Comparison of ENCODE assay signal across 9 mouse cellular contexts in the genomic region with DNA sequence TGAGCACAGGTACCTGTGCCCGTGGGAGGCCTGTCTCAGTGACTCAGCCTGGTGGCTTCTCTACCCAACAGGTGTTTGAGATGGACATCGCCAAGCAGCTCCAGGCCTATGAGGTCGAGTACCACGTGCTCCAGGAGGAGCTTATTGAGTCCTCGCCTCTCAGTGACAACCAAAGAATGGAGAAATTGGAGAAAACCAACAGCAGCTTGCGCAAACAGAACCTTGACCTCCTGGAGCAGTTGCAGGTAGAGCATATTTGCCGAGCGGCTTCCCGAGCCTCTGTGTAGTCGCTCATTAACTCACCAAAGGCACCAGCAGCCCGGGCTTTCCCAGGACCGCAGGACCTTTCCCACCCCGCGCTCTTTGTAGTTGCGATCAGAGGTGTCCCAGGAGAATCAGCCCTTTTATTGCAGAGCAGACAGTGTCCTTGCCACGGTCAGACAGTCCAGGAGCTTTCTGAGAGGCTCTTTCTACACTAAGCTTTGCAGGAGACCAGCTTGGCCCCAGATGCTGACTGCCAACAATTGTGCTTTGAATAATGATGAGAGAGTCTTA.
A peak's percentile ranks its signal among the peaks of the same experiment; 100 is the strongest.
DNase-seq lines count a peak whose midpoint lies in the region; ATAC-seq and TF ChIP-seq lines count a peak whose summit lies in the region.
"Had no signal": no experiment of that assay in that cellular context is flagged by ENCODE, and none has a peak within 500 bp of the region (broad histone marks: within the 10 kb centered on the region; RNA-seq: fewer than 3 reads in every experiment).

No protein-coding gene starts in this region.

- 0 out of 2 replicates have a peak, but pooled peaks have one; percentile 29 for ATAC-seq in hindbrain, embryonic 15.5 days (ENCODE audit: low FRiP score, low read depth)
- ATAC-seq in liver, embryonic 11.5 days (replicated peaks; ENCODE audit: low FRiP score) = peak; percentile 78
- ATAC-seq in midbrain, postnatal 0 days (ENCODE audit: low FRiP score) = 0 out of 2 replicates have a peak, but pooled peaks have one; percentile 24

- H3K27ac ChIP-seq in heart, embryonic 10.5 days = 0 out of 2 replicates have a peak overlapping the region, but pooled peaks have one; percentile 43
- peak overlapping the region; percentile 49; the same call in 1 of the 2 replicates for H3K27ac ChIP-seq in hindbrain, embryonic 15.5 days (replicated peaks)
- H3K27ac ChIP-seq in liver, embryonic 11.5 days (ENCODE audit: low read depth, low read length) = peak overlapping the region; percentile 57; the same call in 1 of the 2 replicates
- 0 out of 2 replicates have a peak overlapping the region, but pooled peaks have one; percentile 38 for H3K27ac ChIP-seq in midbrain, postnatal 0 days (ENCODE audit: low read depth, low read length)

- peaks cover 61% of the 10 kb centered on the region for H3K36me3 ChIP-seq in heart, embryonic 10.5 days
- no peaks in the 10 kb centered on the region for H3K36me3 ChIP-seq in hindbrain, embryonic 15.5 days
- H3K36me3 ChIP-seq in liver, embryonic 11.5 days (ENCODE audit: control insufficient read depth, insufficient read depth, low read length) = peaks cover 5% of the 10 kb centered on the region; the same call in 1 of the 2 replicates
- H3K36me3 ChIP-seq in midbrain, postnatal 0 days (ENCODE audit: insufficient read depth, low read length) = no peaks in the 10 kb centered on the region

- H3K4me3 ChIP-seq in heart, embryonic 10.5 days = no peak overlapping the region; the same call in 1 of the 2 replicates
- H3K4me3 ChIP-seq in hindbrain, embryonic 15.5 days = no peak overlapping the region
- no peak overlapping the region for H3K4me3 ChIP-seq in liver, embryonic 11.5 days (ENCODE audit: low read depth, low read length)
- no peak overlapping the region for H3K4me3 ChIP-seq in midbrain, postnatal 0 days (ENCODE audit: low read depth, low read length)

- TF ChIP-seq CTCF in midbrain, postnatal 0 days (IDR thresholded peaks at IDR 0.05) = no peak

- no peaks in the 10 kb centered on the region for H3K9me3 ChIP-seq in heart, embryonic 10.5 days
- no peaks in the 10 kb centered on the region for H3K9me3 ChIP-seq in hindbrain, embryonic 15.5 days
- H3K9me3 ChIP-seq in liver, embryonic 11.5 days (ENCODE audit: control insufficient read depth, low read length) = no peaks in the 10 kb centered on the region
- no peaks in the 10 kb centered on the region for H3K9me3 ChIP-seq in midbrain, postnatal 0 days (ENCODE audit: low read length)

- H3K9ac ChIP-seq in hindbrain, embryonic 15.5 days = no peak overlapping the region
- H3K9ac ChIP-seq in liver, embryonic 11.5 days (ENCODE audit: low read depth, low read length) = no peak overlapping the region
- H3K9ac ChIP-seq in midbrain, postnatal 0 days (replicated peaks; ENCODE audit: low read length, poor library complexity, severe bottlenecking) = no peak overlapping the region

- H3K27me3 ChIP-seq in heart, embryonic 10.5 days (ENCODE audit: insufficient read depth, poor library complexity, severe bottlenecking) = no peaks in the 10 kb centered on the region
- H3K27me3 ChIP-seq in hindbrain, embryonic 15.5 days = no peaks in the 10 kb centered on the region
- H3K27me3 ChIP-seq in liver, embryonic 11.5 days (replicated peaks; ENCODE audit: control insufficient read depth, insufficient read depth, low read length) = no peaks in the 10 kb centered on the region
- H3K27me3 ChIP-seq in midbrain, postnatal 0 days (ENCODE audit: insufficient read depth, low read length) = no peaks in the 10 kb centered on the region

- intact Hi-C loops in gastrocnemius, postnatal 36 days (cut with DNase I) = no loop called here

- peaks cover 33% of the 10 kb centered on the region for H3K4me1 ChIP-seq in heart, embryonic 10.5 days
- H3K4me1 ChIP-seq in hindbrain, embryonic 15.5 days (replicated peaks) = peaks cover 14% of the 10 kb centered on the region
- peaks cover 6% of the 10 kb centered on the region; the same call in 1 of the 2 replicates for H3K4me1 ChIP-seq in liver, embryonic 11.5 days (replicated peaks; ENCODE audit: control insufficient read depth, insufficient read depth, low read length)
- H3K4me1 ChIP-seq in midbrain, postnatal 0 days (ENCODE audit: insufficient read depth, low read length) = 0 out of 2 replicates have a peak, but pooled peaks cover 8% of the 10 kb centered on the region

- 84% methylated on average over 16 of the region's 16 CpGs for WGBS in heart, embryonic 10.5 days
- WGBS in hindbrain, embryonic 15.5 days = 51% methylated on average over 16 of the region's 16 CpGs
- WGBS in liver, embryonic 11.5 days = 80% methylated on average over 16 of the region's 16 CpGs
- WGBS in midbrain, postnatal 0 days = 44% methylated on average over 16 of the region's 16 CpGs

- DNase-seq in heart, embryonic 10.5 days (ENCODE audit: low spot score) = no peak
- DNase-seq in heart, postnatal 4 days = no peak
- DNase-seq in liver, embryonic 11.5 days (ENCODE audit: low spot score) = peak; percentile 51
- peak; percentile 38 for DNase-seq in midbrain, postnatal 0 days (ENCODE audit: low spot score)
- no peak for DNase-seq in gastrocnemius, postnatal 36 days
- no peak for DNase-seq in urinary bladder, postnatal 10 days (ENCODE audit: low spot score)
- no peak for DNase-seq in natural killer cell, adult 2 months (ENCODE audit: low spot score in 2 of 2)
- DNase-seq: cerebellum, adult 8-10 months had no signal

- H3K4me2 ChIP-seq in hindbrain, embryonic 15.5 days = no peak overlapping the region
- no peak overlapping the region for H3K4me2 ChIP-seq in liver, embryonic 11.5 days
- H3K4me2 ChIP-seq in midbrain, postnatal 0 days (ENCODE audit: low read depth, low read length, poor library complexity, severe bottlenecking) = no peak overlapping the region

Comparison
In these comparisons a context has a peak if more than half of its experiments do, and no peak if none do; other contexts are left out.
1. DNase-seq: peak in liver, embryonic 11.5 days (single experiment) and midbrain, postnatal 0 days (single experiment); none in heart, embryonic 10.5 days (single experiment), heart, postnatal 4 days (single experiment), gastrocnemius, postnatal 36 days (0 of 2), urinary bladder, postnatal 10 days (single experiment) and natural killer cell, adult 2 months (0 of 2).
2. ATAC-seq: peak in every context shown above with its lines; median percentile 78 in liver, embryonic 11.5 days; 29 in hindbrain, embryonic 15.5 days; 24 in midbrain, postnatal 0 days.
3. Peak in every context shown above with its lines, with median percentiles within 50 percentile points of each other: H3K27ac ChIP-seq.